Mouse (Mus musculus) forebrain, embryonic 14.5 days (tissue): Measurements from ENCODE around the gene Gcnt2. TPM values are rescaled to one million over a fixed set of nuclear protein-coding genes. Genes with fewer than 3 reads are reported as not detected.

Source experiments
- ATAC-seq: fragments of 200-750 bp; cut with Nextera tagmentation; 2 replicates; pipeline ENCODE4 v1.8.0; 2017; ENCODE audit warnings: mild to moderate bottlenecking, moderate library complexity
- DNase-seq: peaks from one replicate; pipeline ENCODE4 v3.0.0-alpha.2; 2015; ENCODE audit warnings: low spot score
- H3K27ac ChIP-seq: fragments of 300-500 bp; sonication (generic); 2 replicates; pipeline ENCODE4 v1.5.1; 2014; ENCODE audit warnings: low read depth, mild to moderate bottlenecking, control low read depth, low read length, moderate library complexity
- H3K27me3 ChIP-seq: fragments of 300-500 bp; sonication (generic); replicated peaks from 2 replicates; pipeline ENCODE4 v1.6.1; 2014; ENCODE audit warnings: low read length, control low read depth, mixed read lengths; ENCODE audit not compliant: control insufficient read depth, insufficient read depth
- H3K36me3 ChIP-seq: fragments of 300-500 bp; sonication (generic); 2 replicates; pipeline ENCODE4 v1.6.1; 2014; ENCODE audit warnings: low read length, control low read depth; ENCODE audit not compliant: control insufficient read depth, insufficient read depth
- H3K4me1 ChIP-seq: fragments of 300-500 bp; sonication (generic); 2 replicates; pipeline ENCODE4 v1.6.1; 2014; ENCODE audit warnings: antibody characterized with exemption, low read length, control low read depth; ENCODE audit not compliant: control insufficient read depth, insufficient read depth
- H3K4me2 ChIP-seq: fragments of 300-500 bp; sonication (generic); 2 replicates; pipeline ENCODE4 v1.6.1; 2014; ENCODE audit warnings: mild to moderate bottlenecking, control low read depth, low read length
- H3K4me3 ChIP-seq: fragments of 300-500 bp; sonication (generic); 2 replicates; pipeline ENCODE4 v1.5.1; 2014; ENCODE audit warnings: low read depth, low read length, control low read depth
- H3K9ac ChIP-seq: fragments of 300-500 bp; sonication (generic); 2 replicates; pipeline ENCODE4 v1.6.1; 2014; ENCODE audit warnings: mild to moderate bottlenecking, low read length, control low read depth, moderate library complexity
- H3K9me3 ChIP-seq: fragments of 300-500 bp; sonication (generic); replicated peaks from 2 replicates; pipeline ENCODE4 v1.6.1; 2016; ENCODE audit warnings: low read length, control low read depth, mixed read lengths; ENCODE audit not compliant: control insufficient read depth
- WGBS: fragments of 180-500 bp; shearing (Covaris S2); extraction: QIAGEN DNeasy Blood & Tissue Kit; methylation state at CpG from one replicate; pipeline ENCODE4 v1.1.7; 2014; 5-methylcytosine and 5-hydroxymethylcytosine counted together
- polyA plus RNA-seq: library from polyadenylated mRNA; unstranded; fragments of >200 nt; fragmentation: Nextera tagmentation; extraction: Ambion mirVana; gene quantifications from 2 replicates; pipeline ENCODE4 v1.2.1, GENCODE M21; 2014

Gcnt2 gene
- polyA plus RNA-seq, 1 experiment from 2014 or later: 5.2 TPM

GRCm38 (mm10) chr13:40953231-40953630 lies 93.7 kb downstream of the Gcnt2 start:
- Histone ChIP-seq H3K9ac (no peak overlapping the region), H3K9me3 (no peaks in the 10 kb centered on the region), H3K27me3 (no peaks in the 10 kb centered on the region), H3K4me2 (no peak overlapping the region), H3K36me3 (no peaks in the 10 kb centered on the region), H3K4me1 (no peaks in the 10 kb centered on the region), H3K4me3 (no peak overlapping the region), H3K27ac (no peak overlapping the region)
- 65% methylated on average over 6 of the region's 6 CpGs for WGBS
- peak; percentile 2 for DNase-seq
- ATAC-seq: no peak

GRCm38 (mm10) chr13:40955773-40956172 lies 96.2 kb downstream of the Gcnt2 start:
- no peaks in the 10 kb centered on the region for H3K9me3 ChIP-seq
- H3K27ac ChIP-seq: no peak overlapping the region
- no peaks in the 10 kb centered on the region for H3K27me3 ChIP-seq
- ATAC-seq (no peak), DNase-seq (no peak)
- H3K9ac ChIP-seq: no peak overlapping the region
- no peak overlapping the region for H3K4me3 ChIP-seq
- no peaks in the 10 kb centered on the region for H3K4me1 ChIP-seq
- H3K36me3 ChIP-seq: no peaks in the 10 kb centered on the region
- WGBS: 87% methylated on average over 7 of the region's 7 CpGs
- H3K4me2 ChIP-seq: no peak overlapping the region

- Histone ChIP-seq H3K27me3 (no peaks in the 10 kb centered on the region), H3K9me3 (no peaks in the 10 kb centered on the region), H3K36me3 (no peaks in the 10 kb centered on the region), H3K9ac (no peak overlapping the region), H3K4me3 (no peak overlapping the region), H3K4me2 (no peak overlapping the region), H3K27ac (no peak overlapping the region), H3K4me1 (no peaks in the 10 kb centered on the region)
- ATAC-seq (no peak), DNase-seq (no peak)
- WGBS: 92% methylated on average over 10 of the region's 10 CpGs
Observed at GRCm38 (mm10) chr13:40967609-40968008, 108.1 kb downstream of the Gcnt2 start.

GRCm38 (mm10) chr13:40968564-40968963 lies 109.0 kb downstream of the Gcnt2 start:
- Histone ChIP-seq H3K4me3 (no peak overlapping the region), H3K9ac (no peak overlapping the region), H3K9me3 (no peaks in the 10 kb centered on the region), H3K4me1 (no peaks in the 10 kb centered on the region), H3K27me3 (no peaks in the 10 kb centered on the region), H3K4me2 (no peak overlapping the region), H3K27ac (no peak overlapping the region), H3K36me3 (no peaks in the 10 kb centered on the region)
- 78% methylated on average over 5 of the region's 5 CpGs for WGBS
- DNase-seq (no peak), ATAC-seq (no peak)

- no peak for ATAC-seq
- Histone ChIP-seq H3K36me3 (no peaks in the 10 kb centered on the region), H3K4me3 (no peak overlapping the region), H3K9ac (no peak overlapping the region), H3K9me3 (no peaks in the 10 kb centered on the region), H3K27ac (no peak overlapping the region), H3K4me1 (no peaks in the 10 kb centered on the region), H3K27me3 (no peaks in the 10 kb centered on the region), H3K4me2 (no peak overlapping the region)
- DNase-seq: no peak
- 86% methylated on average over 4 of the region's 4 CpGs for WGBS
Observed at GRCm38 (mm10) chr13:40969761-40970390, 110.3 kb downstream of the Gcnt2 start.

- no peak overlapping the region for H3K9ac ChIP-seq
- no peak overlapping the region for H3K4me2 ChIP-seq
- H3K4me3 ChIP-seq: no peak overlapping the region
- DNase-seq (no peak), ATAC-seq (no peak)
- 90% methylated on average over 5 of the region's 5 CpGs for WGBS
- H3K4me1 ChIP-seq: no peaks in the 10 kb centered on the region
- H3K27me3 ChIP-seq: no peaks in the 10 kb centered on the region
- H3K36me3 ChIP-seq: no peaks in the 10 kb centered on the region
- no peak overlapping the region for H3K27ac ChIP-seq
- H3K9me3 ChIP-seq: no peaks in the 10 kb centered on the region
Observed at GRCm38 (mm10) chr13:40971261-40971660, 111.7 kb downstream of the Gcnt2 start.

GRCm38 (mm10) chr13:40971831-40972230 lies 112.3 kb downstream of the Gcnt2 start:
- no peak overlapping the region for H3K9ac ChIP-seq
- no peak overlapping the region for H3K27ac ChIP-seq
- H3K4me3 ChIP-seq: no peak overlapping the region
- no peaks in the 10 kb centered on the region for H3K36me3 ChIP-seq
- H3K4me1 ChIP-seq: no peaks in the 10 kb centered on the region
- ATAC-seq (no peak), DNase-seq (no peak)
- no peak overlapping the region for H3K4me2 ChIP-seq
- H3K9me3 ChIP-seq: no peaks in the 10 kb centered on the region
- no peaks in the 10 kb centered on the region for H3K27me3 ChIP-seq
- WGBS: 77% methylated on average over 2 of the region's 2 CpGs

- H3K36me3 ChIP-seq: no peaks in the 10 kb centered on the region
- WGBS: 85% methylated on average over 5 of the region's 5 CpGs
- DNase-seq: no peak
- no peak overlapping the region for H3K9ac ChIP-seq
- no peaks in the 10 kb centered on the region for H3K27me3 ChIP-seq
- no peak overlapping the region for H3K27ac ChIP-seq
- H3K4me3 ChIP-seq: no peak overlapping the region
- no peaks in the 10 kb centered on the region for H3K4me1 ChIP-seq
- H3K9me3 ChIP-seq: no peaks in the 10 kb centered on the region
- no peak overlapping the region for H3K4me2 ChIP-seq
- ATAC-seq: no peak
Observed at GRCm38 (mm10) chr13:40972976-40973375, 113.4 kb downstream of the Gcnt2 start.

- WGBS: 11% methylated on average over 7 of the region's 7 CpGs
- no peak overlapping the region for H3K9ac ChIP-seq
- H3K9me3 ChIP-seq: no peaks in the 10 kb centered on the region
- peak; percentile 39 for DNase-seq
- no peak overlapping the region for H3K4me2 ChIP-seq
- ATAC-seq: no peak
- no peaks in the 10 kb centered on the region for H3K27me3 ChIP-seq
- H3K36me3 ChIP-seq: no peaks in the 10 kb centered on the region
- no peak overlapping the region for H3K27ac ChIP-seq
- H3K4me1 ChIP-seq: no peaks in the 10 kb centered on the region
- H3K4me3 ChIP-seq: no peak overlapping the region
Observed at GRCm38 (mm10) chr13:40977609-40978008, 118.1 kb downstream of the Gcnt2 start.
